Mouse (Mus musculus) spleen, adult 2 months (tissue): ENCODE results near the gene Tspan3.

Experiments
- CTCF ChIP-seq: fragments of 200-500 bp; IDR thresholded peaks from 2 replicates; pipeline ENCODE4 v1.5.1; 2011; ENCODE audit warnings: mild to moderate bottlenecking, inconsistent platforms; ENCODE audit not compliant: insufficient read depth, insufficient read length, insufficient replicate concordance; ENCODE audit errors: extremely low read depth
- POLR2A ChIP-seq: fragments of 200-500 bp; IDR thresholded peaks from 2 replicates; pipeline ENCODE4 v1.6.1; 2011; ENCODE audit warnings: low read depth, low read length, inconsistent platforms

GRCm38 (mm10) chr9:56135590-56136197 lies 29.6 kb downstream of the Tspan3 start:
- TF ChIP-seq POLR2A, result no peak
- no peak for TF ChIP-seq CTCF
